Mouse (Mus musculus) heart, embryonic 10.5 days (tissue): ENCODE results near the gene Chrnb2. TPM values are rescaled to one million over a fixed set of nuclear protein-coding genes. Genes with fewer than 3 reads are reported as not detected.
"Not testable (repeated sequence)": the region's sequence is repeated elsewhere in the genome, so short reads cannot be mapped to it uniquely, and the experiment has no call there.

Source experiments
- DNase-seq: peaks from one replicate; pipeline ENCODE4 v3.0.0-alpha.2; 2017; ENCODE audit warnings: low spot score
- H3K27ac ChIP-seq: fragments of 300-500 bp; sonication (generic); 2 replicates; pipeline ENCODE4 v1.5.1; 2016; ENCODE audit warnings: mild to moderate bottlenecking
- H3K27me3 ChIP-seq: fragments of 300-500 bp; sonication (generic); 2 replicates; pipeline ENCODE4 v1.6.1; 2016; ENCODE audit warnings: mild to moderate bottlenecking; ENCODE audit not compliant: poor library complexity, insufficient read depth, severe bottlenecking
- H3K36me3 ChIP-seq: fragments of 300-500 bp; sonication (generic); 2 replicates; pipeline ENCODE4 v1.6.1; 2016; ENCODE audit warnings: mild to moderate bottlenecking, moderate library complexity
- H3K4me1 ChIP-seq: fragments of 300-500 bp; sonication (generic); 2 replicates; pipeline ENCODE4 v1.6.1; 2016; ENCODE audit warnings: mild to moderate bottlenecking
- H3K4me3 ChIP-seq: fragments of 300-500 bp; sonication (generic); 2 replicates; pipeline ENCODE4 v1.5.1; 2016; ENCODE audit warnings: mild to moderate bottlenecking, moderate library complexity
- H3K9me3 ChIP-seq: fragments of 300-500 bp; sonication (generic); 2 replicates; pipeline ENCODE4 v1.6.1; 2016; ENCODE audit warnings: mild to moderate bottlenecking, moderate library complexity
- WGBS: fragments of 180-500 bp; shearing (Covaris S2); methylation state at CpG from one replicate; pipeline ENCODE4 v1.1.7; 2016; 5-methylcytosine and 5-hydroxymethylcytosine counted together
- polyA plus RNA-seq: library from polyadenylated mRNA; unstranded; fragments of >200 nt; fragmentation: Nextera tagmentation; extraction: Ambion mirVana; gene quantifications from 2 replicates; pipeline ENCODE4 v1.2.1, GENCODE M21; 2016

Gene Chrnb2
- polyA plus RNA-seq: 0.25 and 0.26 TPM in 2 replicates

DNA sequence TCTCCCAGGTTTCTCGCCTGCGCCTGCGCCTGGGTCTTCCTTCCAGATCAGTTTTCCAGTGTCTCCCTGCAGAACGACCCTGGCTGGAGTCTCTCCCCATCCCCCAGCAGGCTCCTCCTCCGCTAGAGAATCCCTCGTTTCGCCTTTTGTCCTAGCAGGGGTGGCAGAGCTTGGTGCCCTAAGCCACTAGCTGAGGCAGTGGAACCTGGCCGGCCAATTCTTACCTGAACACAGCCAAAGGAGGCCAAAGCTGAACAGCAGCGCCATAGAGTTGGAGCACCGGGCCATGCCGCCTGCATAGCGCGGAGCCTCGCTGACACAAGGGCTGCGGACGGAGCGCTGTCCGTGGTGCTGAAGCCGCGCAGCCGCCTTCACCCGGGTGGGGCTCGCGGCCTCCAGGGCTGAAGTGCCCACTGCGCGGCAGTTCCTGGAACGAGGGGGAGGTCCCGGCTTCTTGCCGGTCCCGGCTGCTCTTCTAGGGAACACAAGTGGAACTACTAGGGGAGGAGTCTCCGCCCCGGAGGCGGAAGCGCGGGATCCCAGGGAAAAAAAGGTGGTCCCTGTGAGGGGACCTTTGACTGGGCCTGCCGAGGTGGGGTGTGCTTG, at the start of gene Chrnb2:
Gene Chrnb2, minus strand, starts transcription at position 514 of the 606 bp plus-strand sequence.
- Histone ChIP-seq H3K36me3 (no peaks in the 10 kb centered on the region), H3K4me3 (peak within 1 kb of the TSS; percentile 40), H3K27me3 (peaks cover 50% of the 10 kb centered on the region; the same call in 1 of the 2 replicates), H3K4me1 (peaks cover 12% of the 10 kb centered on the region), H3K27ac (no peak within 1 kb of the TSS), H3K9me3 (no peaks in the 10 kb centered on the region)
- DNase-seq: peak; percentile 89
- under 1% methylated on average over 36 of the region's 36 CpGs for WGBS

- peak; percentile 69 for DNase-seq
- WGBS: 66% methylated on average over 7 of the region's 7 CpGs
- no peak overlapping the region for H3K4me3 ChIP-seq
- H3K27ac ChIP-seq: no peak overlapping the region
- no peaks in the 10 kb centered on the region for H3K27me3 ChIP-seq
- no peaks in the 10 kb centered on the region for H3K9me3 ChIP-seq
- H3K36me3 ChIP-seq: no peaks in the 10 kb centered on the region
- H3K4me1 ChIP-seq: no peaks in the 10 kb centered on the region
Measured at GRCm38 (mm10) chr3:89814051-89814450, 49.6 kb upstream of the Chrnb2 start.

DNA sequence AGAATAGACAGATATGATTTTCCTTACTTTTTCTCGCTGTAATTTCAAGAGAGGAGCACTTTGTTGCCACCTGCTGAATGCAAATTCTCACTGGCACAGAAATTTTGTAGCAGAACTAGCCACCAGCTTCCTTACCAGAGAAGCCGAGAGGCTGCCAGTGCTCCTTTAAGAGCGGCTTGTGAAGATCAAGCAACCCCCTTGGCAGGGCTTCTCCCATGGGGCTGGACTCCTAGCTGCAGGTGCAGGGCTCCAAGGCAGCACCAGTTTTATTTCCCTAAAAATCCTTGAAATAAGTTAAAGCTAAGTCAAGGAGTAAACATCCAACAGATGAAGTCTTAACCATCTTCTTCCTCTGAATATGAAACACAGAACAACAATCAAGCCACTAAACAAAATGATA, 47.7 kb upstream of the Chrnb2 start:
- Histone ChIP-seq H3K27me3 (no peaks in the 10 kb centered on the region), H3K9me3 (no peaks in the 10 kb centered on the region), H3K36me3 (no peaks in the 10 kb centered on the region), H3K4me1 (peaks cover 7% of the 10 kb centered on the region), H3K27ac (no peak overlapping the region), H3K4me3 (no peak overlapping the region)
- peak; percentile 67 for DNase-seq
- WGBS: 64% methylated on average over 3 of the region's 3 CpGs

- DNase-seq: no peak
- Histone ChIP-seq H3K4me1 (peaks cover 7% of the 10 kb centered on the region), H3K4me3 (no peak overlapping the region), H3K9me3 (no peaks in the 10 kb centered on the region), H3K36me3 (no peaks in the 10 kb centered on the region), H3K27me3 (no peaks in the 10 kb centered on the region), H3K27ac (no peak overlapping the region)
Measured at GRCm38 (mm10) chr3:89810841-89811240, 46.4 kb upstream of the Chrnb2 start.

- peak; percentile 76 for DNase-seq
- 36% methylated on average over 9 of the region's 9 CpGs for WGBS
- no peaks in the 10 kb centered on the region for H3K9me3 ChIP-seq
- H3K4me3 ChIP-seq: no peak overlapping the region
- H3K27ac ChIP-seq: no peak overlapping the region
- H3K36me3 ChIP-seq: no peaks in the 10 kb centered on the region
- H3K4me1 ChIP-seq: peaks cover 7% of the 10 kb centered on the region
- H3K27me3 ChIP-seq: no peaks in the 10 kb centered on the region
Measured at GRCm38 (mm10) chr3:89808638-89809037, 44.2 kb upstream of the Chrnb2 start.

DNA sequence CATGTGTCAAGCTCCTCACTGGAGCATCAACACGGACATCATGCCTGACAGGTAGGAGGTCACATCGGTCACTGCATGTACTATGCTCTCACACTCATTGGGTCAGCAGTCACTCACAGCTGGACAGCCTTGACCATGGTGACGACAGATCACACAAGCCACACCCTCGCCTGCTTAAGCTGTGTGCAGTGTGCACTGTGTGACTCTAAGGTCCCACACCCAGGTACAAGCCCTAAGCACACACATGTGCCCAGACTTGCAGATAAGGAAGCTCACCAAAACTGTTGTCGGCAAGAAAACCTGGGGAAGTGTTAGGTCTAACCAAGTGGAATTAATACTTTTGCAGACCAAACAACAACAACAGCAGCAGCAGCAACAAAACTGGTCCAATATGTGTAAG, 43.4 kb upstream of the Chrnb2 start:
- H3K36me3 ChIP-seq: no peaks in the 10 kb centered on the region
- no peak overlapping the region for H3K4me3 ChIP-seq
- no peak overlapping the region for H3K27ac ChIP-seq
- 60% methylated on average over 5 of the region's 5 CpGs for WGBS
- no peaks in the 10 kb centered on the region for H3K9me3 ChIP-seq
- no peaks in the 10 kb centered on the region for H3K27me3 ChIP-seq
- peaks cover 9% of the 10 kb centered on the region for H3K4me1 ChIP-seq
- DNase-seq: peak; percentile 77

GRCm38 (mm10) chr3:89807171-89807570, 42.7 kb upstream of the Chrnb2 start:
- H3K36me3 ChIP-seq: no peaks in the 10 kb centered on the region
- H3K4me1 ChIP-seq: peaks cover 10% of the 10 kb centered on the region
- H3K4me3 ChIP-seq: no peak overlapping the region
- peak; percentile 61 for DNase-seq
- H3K9me3 ChIP-seq: no peaks in the 10 kb centered on the region
- H3K27me3 ChIP-seq: no peaks in the 10 kb centered on the region
- no peak overlapping the region for H3K27ac ChIP-seq
- 84% methylated on average over 3 of the region's 3 CpGs for WGBS

- 89% methylated on average over 2 of the region's 2 CpGs for WGBS
- H3K27ac ChIP-seq: no peak overlapping the region
- H3K36me3 ChIP-seq: no peaks in the 10 kb centered on the region
- H3K9me3 ChIP-seq: no peaks in the 10 kb centered on the region
- no peak overlapping the region for H3K4me3 ChIP-seq
- H3K4me1 ChIP-seq: peaks cover 10% of the 10 kb centered on the region
- DNase-seq: peak; percentile 33
- H3K27me3 ChIP-seq: no peaks in the 10 kb centered on the region
Measured at GRCm38 (mm10) chr3:89806751-89807150, 42.3 kb upstream of the Chrnb2 start.

DNA sequence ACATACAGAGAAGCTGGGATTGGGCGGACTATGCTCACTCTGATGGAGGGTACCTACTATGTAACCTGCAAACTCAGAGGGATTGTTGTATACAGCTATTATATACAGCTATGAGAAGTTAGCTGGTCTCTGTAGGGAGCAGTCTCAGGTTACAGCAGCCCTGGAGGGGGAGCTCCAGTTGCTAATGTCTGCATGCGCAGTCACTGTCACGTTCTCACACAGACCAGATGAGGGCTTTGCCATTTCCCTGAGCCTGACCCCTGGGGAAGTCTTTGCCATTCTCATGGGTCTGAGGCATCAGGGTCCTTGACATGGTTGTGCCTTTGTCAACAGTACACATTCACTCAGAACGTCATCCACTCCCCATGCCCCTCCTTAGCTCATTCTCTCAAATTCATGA, 40.7 kb upstream of the Chrnb2 start:
- peak; percentile 74 for DNase-seq
- Histone ChIP-seq H3K4me1 (peaks cover 13% of the 10 kb centered on the region), H3K36me3 (no peaks in the 10 kb centered on the region), H3K27ac (no peak overlapping the region), H3K9me3 (no peaks in the 10 kb centered on the region), H3K4me3 (no peak overlapping the region), H3K27me3 (no peaks in the 10 kb centered on the region)
- 53% methylated on average over 4 of the region's 4 CpGs for WGBS

- no peaks in the 10 kb centered on the region for H3K36me3 ChIP-seq
- peaks cover 12% of the 10 kb centered on the region for H3K4me1 ChIP-seq
- no peak overlapping the region for H3K27ac ChIP-seq
- 77% methylated on average over 15 of the region's 15 CpGs for WGBS
- H3K9me3 ChIP-seq: no peaks in the 10 kb centered on the region
- peak; percentile 70 for DNase-seq
- H3K4me3 ChIP-seq: no peak overlapping the region
- no peaks in the 10 kb centered on the region for H3K27me3 ChIP-seq
Measured at GRCm38 (mm10) chr3:89802876-89803275, 38.4 kb upstream of the Chrnb2 start.

- peak overlapping the region; percentile 43; the same call in 1 of the 2 replicates for H3K27ac ChIP-seq
- peaks cover 12% of the 10 kb centered on the region for H3K4me1 ChIP-seq
- H3K4me3 ChIP-seq: no peak overlapping the region
- no peaks in the 10 kb centered on the region for H3K9me3 ChIP-seq
- peak; percentile 74 for DNase-seq
- no peaks in the 10 kb centered on the region for H3K36me3 ChIP-seq
- H3K27me3 ChIP-seq: no peaks in the 10 kb centered on the region
- WGBS: 27% methylated on average over 3 of the region's 3 CpGs
Measured at GRCm38 (mm10) chr3:89801507-89801847, 37.0 kb upstream of the Chrnb2 start.

DNA sequence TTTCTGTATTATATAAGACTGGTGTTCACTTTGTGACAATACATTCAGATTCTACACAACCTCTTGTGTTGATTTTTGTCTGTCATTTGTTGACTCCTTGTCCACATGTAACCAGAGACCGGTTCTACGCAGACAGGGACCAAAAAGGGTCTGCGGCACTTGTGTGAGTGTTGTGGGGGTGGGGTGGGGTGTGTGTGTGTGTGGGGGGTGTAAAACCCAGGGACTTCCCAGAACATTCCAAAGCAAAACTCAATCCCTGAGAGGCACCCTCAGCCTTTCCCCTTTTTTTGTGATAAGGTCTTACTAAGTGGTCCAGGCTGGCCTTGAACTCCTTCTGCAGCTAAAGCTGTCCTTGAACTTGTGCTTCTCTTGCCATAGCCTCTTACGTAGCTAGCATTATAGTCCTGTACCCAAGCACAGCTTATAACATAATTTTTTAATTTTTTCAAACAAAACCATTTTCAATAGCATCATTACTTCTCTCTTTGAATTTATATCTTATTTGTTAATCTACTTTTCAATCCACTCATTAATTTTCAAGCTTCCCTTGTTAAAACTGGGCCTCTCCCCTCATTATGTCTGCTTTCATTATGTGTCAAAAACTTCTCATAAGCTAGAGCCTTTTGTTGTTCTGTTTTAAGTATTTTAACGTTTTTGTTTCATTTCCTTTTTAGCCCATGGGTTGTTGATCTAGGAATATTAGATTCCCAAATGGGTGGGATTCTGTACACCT, 36.5 kb upstream of the Chrnb2 start:
- Histone ChIP-seq H3K36me3 (no peaks in the 10 kb centered on the region), H3K4me1 (peaks cover 12% of the 10 kb centered on the region), H3K27ac (no peak overlapping the region), H3K4me3 (no peak overlapping the region), H3K9me3 (no peaks in the 10 kb centered on the region), H3K27me3 (no peaks in the 10 kb centered on the region)
- DNase-seq: no peak
- WGBS: 58% methylated on average over 5 of the region's 5 CpGs

DNA sequence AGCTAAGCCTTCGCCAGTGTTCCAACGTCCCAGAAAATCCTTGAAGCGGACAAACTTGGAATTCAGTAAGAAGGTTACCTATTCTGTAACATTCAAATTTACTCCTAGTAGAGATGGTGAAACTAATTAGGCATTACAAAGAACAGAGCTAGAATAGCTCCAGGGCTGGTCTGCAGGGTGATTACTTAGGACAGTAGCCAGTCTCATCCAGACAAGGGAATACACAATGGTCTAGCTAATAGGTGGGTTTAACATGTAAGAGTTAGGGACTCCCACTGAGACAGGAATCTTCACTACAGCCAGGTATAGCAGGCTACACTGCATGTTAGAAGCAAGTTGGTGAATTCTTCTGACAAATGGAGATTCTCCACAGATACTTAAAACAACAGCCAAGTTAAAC, 35.6 kb upstream of the Chrnb2 start:
- H3K27ac ChIP-seq, H3K4me3 ChIP-seq, H3K36me3 ChIP-seq, H3K9me3 ChIP-seq, H3K27me3 ChIP-seq: not testable (repeated sequence)
- DNase-seq: peak; percentile 13
- peaks cover 12% of the 10 kb centered on the region for H3K4me1 ChIP-seq
- 23% methylated on average over 3 of the region's 3 CpGs for WGBS
